Mouse (Mus musculus): Measurements from ENCODE around the gene Scrt2. TPM values are rescaled to one million over a fixed set of nuclear protein-coding genes. Genes with fewer than 3 reads are reported as not detected.

The Scrt2 gene
- polyA plus RNA-seq, 1 experiment from 2014 or later = 2.4 TPM

- peaks cover 95% of the 10 kb centered on the region for H3K27me3 ChIP-seq (ENCODE audit: poor library complexity, severe bottlenecking)
Measured at GRCm38 (mm10) chr2:152143279-152144157, 62.2 kb downstream of the Scrt2 start, which contains the start of gene Tcf15. Gene Tcf15 (plus strand): TSS chr2:152143561.

GRCm38 (mm10) chr2:152144158-152144450 is 62.8 kb downstream of the Scrt2 start:
- no peak for DNase-seq (ENCODE audit: extremely low spot score, low spot score)
- peaks cover 97% of the 10 kb centered on the region for H3K27me3 ChIP-seq (ENCODE audit: poor library complexity, severe bottlenecking)
- 17% methylated on average over 9 of the region's 9 CpGs for WGBS
- peaks cover 43% of the 10 kb centered on the region for H3K4me1 ChIP-seq
- H3K27ac ChIP-seq = peak overlapping the region; percentile 76
- no peaks in the 10 kb centered on the region for H3K36me3 ChIP-seq (replicated peaks)
- H3K9me3 ChIP-seq = no peaks in the 10 kb centered on the region
- H3K4me3 ChIP-seq = peak overlapping the region; percentile 58

More at GRCm38 (mm10) chr2:152143279-152144157, 62.2 kb downstream of the Scrt2 start, which contains the start of gene Tcf15:
- under 1% methylated on average over 118 of the region's 118 CpGs for WGBS
- peak; percentile 69 for DNase-seq (ENCODE audit: extremely low spot score, low spot score)
- H3K9me3 ChIP-seq = no peaks in the 10 kb centered on the region
- peak within 1 kb of the TSS; percentile 58 for H3K4me3 ChIP-seq
- no peaks in the 10 kb centered on the region for H3K36me3 ChIP-seq (replicated peaks)
- H3K4me1 ChIP-seq = peaks cover 44% of the 10 kb centered on the region
- H3K27ac ChIP-seq = peak within 1 kb of the TSS; percentile 76

GRCm38 (mm10) chr2:152144501-152144900 is 63.2 kb downstream of the Scrt2 start:
- peaks cover 93% of the 10 kb centered on the region for H3K27me3 ChIP-seq (ENCODE audit: poor library complexity, severe bottlenecking)
- H3K4me3 ChIP-seq = peak overlapping the region; percentile 58
- no peak for DNase-seq (ENCODE audit: extremely low spot score, low spot score)

More at GRCm38 (mm10) chr2:152144501-152144900, 63.2 kb downstream of the Scrt2 start:
- no peak overlapping the region for H3K27ac ChIP-seq
- 63% methylated on average over 5 of the region's 5 CpGs for WGBS
- H3K9me3 ChIP-seq = no peaks in the 10 kb centered on the region
- no peaks in the 10 kb centered on the region for H3K36me3 ChIP-seq (replicated peaks)
- peaks cover 41% of the 10 kb centered on the region for H3K4me1 ChIP-seq

Other genes starting within 250 kb of the Scrt2 start
- 0.29 and 0.39 TPM in 2 replicates for gene Rspo4, start 238.6 kb upstream of the Scrt2 start, polyA plus RNA-seq (2016; fragmentation: Nextera tagmentation; extraction: Ambion mirVana)
- gene Angpt4, start 170.3 kb upstream of the Scrt2 start, polyA plus RNA-seq (2016; fragmentation: Nextera tagmentation; extraction: Ambion mirVana) = 0.06 and 0.17 TPM in 2 replicates
- 60.3 and 70.4 TPM in 2 replicates for gene Fam110a, start 101.3 kb upstream of the Scrt2 start, polyA plus RNA-seq (2016; fragmentation: Nextera tagmentation; extraction: Ambion mirVana)
- 0.69 and 0.79 TPM in 2 replicates for gene Slc52a3, start 85.0 kb upstream of the Scrt2 start, polyA plus RNA-seq (2016; fragmentation: Nextera tagmentation; extraction: Ambion mirVana)
- 14.6 and 14.9 TPM in 2 replicates for gene Srxn1, start 24.0 kb downstream of the Scrt2 start, polyA plus RNA-seq (2016; fragmentation: Nextera tagmentation; extraction: Ambion mirVana)
- 4.0 and 4.1 TPM in 2 replicates for gene Tcf15, start 62.0 kb downstream of the Scrt2 start, polyA plus RNA-seq (2016; fragmentation: Nextera tagmentation; extraction: Ambion mirVana)
- gene Csnk2a1, start 145.3 kb downstream of the Scrt2 start, polyA plus RNA-seq (2016; fragmentation: Nextera tagmentation; extraction: Ambion mirVana) = 77.6 and 91.0 TPM in 2 replicates
- 28.4 and 28.6 TPM in 2 replicates for gene Tbc1d20, start 212.3 kb downstream of the Scrt2 start, polyA plus RNA-seq (2016; fragmentation: Nextera tagmentation; extraction: Ambion mirVana)

Measured in forebrain, embryonic 10.5 days (tissue).